Mouse (Mus musculus) T-cell, adult 2 months (primary cell): ENCODE data around the gene Shc3.

Experiments
- DNase-seq: peaks from one replicate; pipeline ENCODE4 v3.0.0; 2022; ENCODE audit warnings: low spot score

Gene Shc3

GRCm38 (mm10) chr13:51568911-51569684, at the start of gene Shc3:
Gene Shc3 (minus strand): TSS chr13:51569419.
- DNase-seq: no peak

DNA sequence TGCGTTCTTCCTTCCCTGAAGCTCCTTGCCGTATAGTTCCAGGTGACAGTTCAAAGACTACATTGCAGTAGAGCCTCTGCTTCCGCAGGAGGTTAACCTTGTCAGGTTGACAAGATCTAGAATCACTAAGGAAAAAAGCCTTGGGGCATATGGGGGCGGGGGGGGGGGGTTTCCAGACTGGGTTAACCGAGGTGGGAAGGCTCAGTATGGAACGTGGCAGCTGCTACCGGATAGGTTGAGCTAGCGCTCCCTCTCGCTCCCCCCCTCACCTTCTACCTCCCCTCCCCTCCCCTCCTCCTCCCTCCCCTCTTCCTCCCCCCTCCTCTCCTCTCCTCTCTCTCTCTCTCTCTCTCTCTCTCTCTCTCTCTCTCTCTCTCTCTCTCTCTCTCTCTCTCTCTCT, 49.4 kb upstream of the Shc3 start:
- no peak for DNase-seq

DNA sequence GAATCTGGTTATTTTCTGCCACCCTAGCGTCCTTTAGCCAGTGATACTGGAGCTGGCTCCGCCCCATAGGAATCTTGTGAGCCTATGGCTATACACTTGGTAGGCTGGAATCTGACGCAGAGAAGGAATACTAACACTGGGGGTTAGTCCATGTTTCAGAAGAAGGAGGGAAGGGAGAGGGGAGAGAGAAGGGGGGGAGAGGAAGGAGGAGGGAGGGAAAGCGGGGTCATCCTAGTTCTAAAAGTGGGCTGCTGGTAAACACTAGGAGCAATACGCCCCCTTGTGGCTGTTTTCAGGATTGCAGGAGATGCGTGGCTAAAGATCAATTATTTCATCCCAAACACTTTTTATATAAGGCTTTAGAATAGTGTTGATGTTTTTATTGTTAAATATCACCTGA, 48.6 kb upstream of the Shc3 start:
- DNase-seq: peak; percentile 16

DNA sequence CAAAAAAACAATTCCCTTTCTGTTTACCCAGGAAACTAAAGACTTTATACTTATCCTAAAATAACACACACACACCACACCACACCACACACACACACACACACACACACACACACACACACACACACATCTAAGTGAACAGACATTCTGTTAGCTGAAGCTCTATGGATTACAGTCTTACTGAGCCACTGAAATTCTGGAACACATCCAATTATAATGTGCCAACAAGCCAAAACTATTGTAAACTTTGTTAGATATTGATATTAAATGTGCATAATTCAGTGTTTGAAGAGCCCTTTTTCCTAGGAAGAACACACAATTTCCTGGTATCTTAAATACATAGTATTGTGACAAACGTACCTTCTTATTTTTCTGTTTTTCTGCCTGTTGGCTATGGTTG, 48.1 kb upstream of the Shc3 start:
- DNase-seq: no peak

DNA sequence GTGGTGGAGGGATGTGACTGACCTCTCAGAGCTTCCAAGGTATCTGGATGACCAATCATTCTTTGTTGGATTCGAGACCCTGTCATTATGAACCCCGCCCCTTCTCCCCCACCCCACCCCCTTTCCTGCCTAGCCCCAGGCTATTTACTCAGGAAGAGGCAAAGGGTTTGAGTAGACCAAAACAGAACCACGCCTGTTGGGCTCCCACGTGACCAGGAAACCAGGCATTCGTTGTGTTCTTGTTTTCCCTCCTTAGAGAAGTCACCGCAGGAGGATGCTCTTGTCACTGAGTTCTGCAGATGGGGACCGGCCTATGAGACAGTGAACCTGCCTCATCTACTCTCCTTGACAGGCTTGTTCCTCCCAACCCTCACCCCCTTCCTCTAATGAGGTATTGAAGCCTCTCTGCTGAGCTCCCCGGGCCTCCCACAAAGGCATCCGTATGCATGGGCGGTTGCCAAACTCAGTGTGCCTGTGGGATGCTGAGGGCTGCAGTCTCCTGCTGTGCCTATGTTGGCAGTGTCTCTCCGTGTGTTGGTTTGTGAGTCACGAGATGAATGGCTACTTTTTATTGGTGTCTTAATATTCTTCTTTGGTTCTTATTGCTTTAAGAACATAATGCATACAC, 47.3 kb upstream of the Shc3 start:
- no peak for DNase-seq

- no peak for DNase-seq
Observed at GRCm38 (mm10) chr13:51615815-51616214, 46.6 kb upstream of the Shc3 start.

- DNase-seq: no peak
Observed at GRCm38 (mm10) chr13:51611500-51611899, 42.3 kb upstream of the Shc3 start.

- no peak for DNase-seq
Observed at GRCm38 (mm10) chr13:51611060-51611459, 41.8 kb upstream of the Shc3 start.

- no peak for DNase-seq
Observed at GRCm38 (mm10) chr13:51609231-51609630, 40.0 kb upstream of the Shc3 start.

GRCm38 (mm10) chr13:51603894-51604244, 34.6 kb upstream of the Shc3 start:
- DNase-seq: no peak

DNA sequence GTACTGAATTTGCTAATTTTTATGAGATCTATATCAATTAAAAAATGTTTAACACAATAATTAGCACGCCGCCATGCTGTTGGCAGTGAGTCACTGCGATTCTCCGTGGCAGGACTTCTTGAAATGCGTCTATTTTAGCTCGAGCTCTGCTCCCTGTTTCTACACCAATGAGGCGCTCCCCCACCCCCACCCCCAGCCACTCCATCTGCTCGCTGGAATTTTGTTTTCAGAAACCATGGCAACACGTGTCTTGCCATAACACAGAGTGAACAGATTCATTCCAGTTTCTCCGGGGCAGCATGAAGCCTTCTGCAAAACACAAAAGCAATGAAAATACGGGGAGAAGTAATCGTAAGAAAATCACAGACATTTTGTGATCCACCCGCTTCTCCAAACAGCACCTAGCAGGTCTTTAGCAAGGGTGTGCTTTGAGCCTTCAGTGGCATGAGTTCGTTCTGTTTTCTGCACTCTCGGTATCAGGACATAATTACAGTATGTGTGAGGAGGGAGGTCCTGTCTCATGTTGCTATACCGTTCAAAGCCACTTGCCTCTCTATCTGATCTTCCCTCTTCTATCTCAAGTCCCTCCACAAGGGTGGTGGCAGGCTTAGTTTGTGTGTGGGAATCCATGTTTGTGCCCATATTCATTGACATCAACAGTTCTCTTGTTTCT, 34.1 kb upstream of the Shc3 start:
- no peak for DNase-seq

- DNase-seq: no peak
Observed at GRCm38 (mm10) chr13:51602764-51603163, 33.5 kb upstream of the Shc3 start.

DNA sequence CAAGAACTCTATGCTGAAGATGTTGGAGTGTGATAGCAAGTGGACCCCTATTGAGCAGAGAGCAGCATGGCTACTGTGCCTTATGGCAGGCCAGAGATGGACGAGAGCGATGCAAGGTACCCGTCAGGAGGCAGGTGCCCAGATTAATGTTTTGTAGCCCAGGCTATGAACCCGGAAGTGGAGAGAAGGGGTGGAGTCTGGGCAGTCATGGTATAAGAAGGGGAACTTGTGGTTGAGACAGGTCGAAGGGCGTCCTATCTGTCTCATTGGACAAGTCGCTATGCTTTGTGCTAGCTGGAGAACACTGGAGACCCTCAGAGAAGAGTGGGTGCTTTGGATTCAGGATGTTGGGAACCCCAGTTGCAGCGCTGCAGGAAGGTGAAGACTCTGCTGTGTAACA, 30.9 kb upstream of the Shc3 start:
- no peak for DNase-seq

GRCm38 (mm10) chr13:51598063-51598462, 28.8 kb upstream of the Shc3 start:
- peak; percentile 17 for DNase-seq

- no peak for DNase-seq
Observed at GRCm38 (mm10) chr13:51595404-51595803, 26.2 kb upstream of the Shc3 start.

DNA sequence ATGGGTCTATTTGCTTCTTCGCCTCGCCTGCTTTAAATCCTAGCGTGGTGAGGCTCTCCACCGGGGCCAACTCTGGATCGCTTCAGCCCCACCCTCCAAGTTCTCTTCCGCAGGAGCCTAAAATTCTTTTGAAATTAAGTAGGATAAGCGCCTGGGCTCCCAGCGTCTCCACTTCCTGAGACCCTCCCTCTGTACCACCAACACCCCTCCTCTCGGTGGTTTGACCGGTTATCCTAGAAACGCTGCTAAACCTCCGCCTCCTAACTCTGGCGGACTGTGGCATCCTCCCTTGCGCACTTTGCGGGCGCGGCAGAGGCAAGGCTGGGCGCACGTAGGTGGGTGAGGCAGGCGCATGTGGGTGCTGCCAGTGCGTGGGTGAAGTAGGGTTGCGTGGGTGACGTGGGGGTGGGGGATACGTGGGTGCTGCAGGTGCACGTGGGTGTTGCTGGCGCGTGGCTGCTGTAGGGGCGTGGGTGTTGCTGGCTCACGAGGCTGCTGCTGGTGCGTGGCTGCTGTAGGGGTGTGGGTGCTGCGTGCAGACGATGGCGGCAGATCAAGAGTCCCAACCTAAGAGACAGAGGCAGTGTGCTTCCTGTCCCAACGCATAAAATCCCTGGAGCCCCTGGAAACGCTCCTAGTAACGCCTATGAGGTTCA, 25.6 kb upstream of the Shc3 start:
- DNase-seq: peak; percentile 19

DNA sequence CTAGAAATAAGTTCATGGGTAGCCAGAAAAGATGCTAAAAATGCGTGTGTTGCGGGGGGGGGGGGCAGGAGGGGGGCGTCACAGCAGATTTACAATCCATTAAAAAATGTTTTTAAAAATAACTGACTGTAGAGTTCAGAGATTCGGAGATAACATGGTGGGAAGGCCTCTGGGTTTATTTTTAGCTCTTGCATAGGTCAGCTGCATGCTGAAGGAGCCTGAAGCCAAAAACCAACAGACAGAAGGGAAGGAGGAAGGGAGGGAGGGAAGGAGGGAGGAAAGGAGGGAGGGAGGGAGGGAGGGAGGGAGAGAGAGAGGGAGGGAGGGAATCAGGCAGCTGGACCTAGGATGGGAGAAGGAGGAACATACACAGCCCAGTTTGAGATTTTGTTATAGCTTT, 18.8 kb upstream of the Shc3 start:
- DNase-seq: no peak

- DNase-seq: no peak
Observed at GRCm38 (mm10) chr13:51582204-51582603, 13.0 kb upstream of the Shc3 start.

GRCm38 (mm10) chr13:51580263-51581044, 11.2 kb upstream of the Shc3 start:
- no peak for DNase-seq

GRCm38 (mm10) chr13:51573849-51574248, 4.6 kb upstream of the Shc3 start:
- no peak for DNase-seq

DNA sequence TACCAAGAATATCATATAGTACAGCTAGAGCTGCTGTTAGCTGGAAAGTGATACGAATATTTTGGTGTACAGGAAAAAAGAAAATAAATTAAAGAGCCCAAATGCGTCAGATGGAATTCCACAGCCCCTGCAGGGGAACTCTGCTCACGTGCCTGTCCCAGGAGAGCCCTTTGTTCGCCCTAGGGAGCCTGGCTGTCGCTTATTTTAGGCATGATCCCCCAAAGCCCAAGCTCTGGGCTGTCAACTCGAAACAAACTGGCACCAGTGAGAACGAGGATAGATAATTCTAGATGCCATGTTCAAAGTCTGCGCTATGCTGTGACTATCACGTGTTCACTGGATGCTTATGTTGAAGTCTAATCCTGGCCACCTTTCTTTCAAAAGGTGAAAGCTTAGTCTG, 892 bp upstream of the Shc3 start:
- no peak for DNase-seq

DNA sequence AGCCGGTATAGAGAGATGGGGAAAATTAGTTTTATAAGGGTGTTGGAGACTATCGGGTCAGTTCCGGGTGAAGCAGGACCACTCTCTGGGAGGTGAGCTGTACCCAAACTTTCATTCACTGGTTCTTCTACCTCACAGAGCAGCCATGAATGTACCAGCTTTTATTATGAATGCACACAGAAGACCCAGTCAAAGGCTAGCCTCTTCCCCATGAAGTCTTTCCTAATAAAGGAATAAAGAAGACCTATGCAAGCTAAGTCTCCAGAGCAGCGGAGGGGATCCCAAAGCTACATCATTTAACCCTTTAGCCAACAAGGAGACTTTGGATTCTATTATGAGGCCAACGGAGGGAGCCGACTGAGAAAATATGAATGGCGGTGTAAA, 458 bp upstream of the Shc3 start:
- no peak for DNase-seq
